Mouse (Mus musculus): Measurements from ENCODE around the gene Mrps6.

- TF ChIP-seq CTCF (IDR thresholded peaks at IDR 0.05; ENCODE audit: low read depth, low read length) (no peak), POLR2AphosphoS5 (IDR thresholded peaks at IDR 0.05; ENCODE audit: insufficient replicate concordance, low read depth, low read length) (no peak)
Observed at GRCm38 (mm10) chr16:92141021-92141420, 83.0 kb downstream of the Mrps6 start.

All from G1E (cell line).